Comparison of ENCODE assay signal across 29 mouse cellular contexts in the genomic region with DNA sequence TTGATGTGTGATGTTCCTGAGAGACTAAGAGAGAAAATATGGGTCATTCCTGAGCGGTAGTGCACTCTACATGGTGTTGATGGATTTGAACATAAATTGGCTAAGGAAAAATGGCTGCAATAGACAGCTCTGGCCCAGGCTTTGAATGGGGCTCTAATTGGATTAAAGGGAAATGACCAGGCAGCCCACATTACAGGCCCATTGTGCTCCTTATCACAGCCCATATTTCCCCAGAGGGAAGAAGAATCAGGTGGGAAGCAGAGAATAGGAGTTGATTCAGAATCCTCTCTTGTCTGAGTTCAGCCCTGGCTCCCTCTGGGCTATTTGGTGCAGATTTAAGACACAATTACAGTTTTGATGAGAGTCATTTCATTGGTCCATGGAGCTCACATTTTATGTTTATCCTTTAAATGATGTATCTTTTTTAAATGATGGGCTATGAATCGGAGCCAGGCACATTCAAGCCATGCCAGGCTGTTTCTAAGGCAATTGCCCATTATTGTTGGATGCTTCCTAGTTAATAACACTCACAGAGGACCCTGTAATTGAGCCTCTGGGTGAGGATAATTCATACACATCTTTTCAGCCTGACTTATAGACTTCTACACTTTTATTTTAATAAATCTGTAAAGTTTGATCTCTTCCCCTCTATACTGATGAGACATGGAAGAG.
A peak's percentile ranks its signal among the peaks of the same experiment; 100 is the strongest.
DNase-seq lines count a peak whose midpoint lies in the region; ATAC-seq lines count a peak whose summit lies in the region.
"Had no signal": no experiment of that assay in that cellular context is flagged by ENCODE, and none has a peak within 500 bp of the region (broad histone marks: within the 10 kb centered on the region; RNA-seq: fewer than 3 reads in every experiment).

No protein-coding gene starts in this region.

- peak; percentile 79 for ATAC-seq in hindbrain, embryonic 11.5 days (ENCODE audit: low FRiP score)
- peak; percentile 87 for ATAC-seq in neural tube, embryonic 12.5 days (ENCODE audit: low FRiP score, low read depth)
- ATAC-seq: activated CD4-positive, CD25-positive, alpha-beta regulatory T cell, adult 4 months; forebrain, embryonic 13.5 days; lung, postnatal 0 days had no signal

- H3K36me3 ChIP-seq in hindbrain, embryonic 11.5 days (ENCODE audit: control insufficient read depth, insufficient read depth, low read length) = no peaks in the 10 kb centered on the region
- no peaks in the 10 kb centered on the region for H3K36me3 ChIP-seq in hindbrain, embryonic 10.5 days
- no peaks in the 10 kb centered on the region for H3K36me3 ChIP-seq in neural tube, embryonic 12.5 days
- H3K36me3 ChIP-seq: embryonic facial prominence, embryonic 10.5 days; heart, embryonic 13.5 days; kidney, embryonic 15.5 days had no signal

- peak; percentile 3 for DNase-seq in embryo, embryonic 10 days (ENCODE audit: low spot score)
- DNase-seq in embryo, embryonic 11 days = no peak
- peak; percentile 24 for DNase-seq in hindbrain, embryonic 11.5 days (ENCODE audit: low spot score)
- DNase-seq in hindbrain, embryonic 10.5 days (ENCODE audit: low spot score) = no peak
- no peak for DNase-seq in neural tube, embryonic 10.5 days (ENCODE audit: extremely low spot score, low spot score)
- peak; percentile 63 for DNase-seq in retina, postnatal 1 day
- no peak for DNase-seq in layer of hippocampus, postnatal 14 days (ENCODE audit: low spot score in 2 of 2)
- DNase-seq: adrenal gland, adult 8-10 months; cerebellum, adult 2 months; cerebellum, postnatal 25 days; gastrocnemius, postnatal 25 days; heart, adult 2 months; heart, postnatal 14 days; kidney, adult 11 months; kidney, postnatal 36 days; layer of hippocampus, adult 9-11 months; left cerebral cortex, postnatal 4 days; liver; thymus, adult 18-20 months; thymus, postnatal 36 days had no signal

- no peaks in the 10 kb centered on the region for H3K9me3 ChIP-seq in hindbrain, embryonic 11.5 days (ENCODE audit: control insufficient read depth, low read length)
- no peaks in the 10 kb centered on the region for H3K9me3 ChIP-seq in hindbrain, embryonic 10.5 days
- no peaks in the 10 kb centered on the region for H3K9me3 ChIP-seq in neural tube, embryonic 12.5 days
- H3K9me3 ChIP-seq: embryonic facial prominence, embryonic 10.5 days; forebrain, embryonic 13.5 days; heart, embryonic 13.5 days; kidney, embryonic 15.5 days had no signal

- no peaks in the 10 kb centered on the region for H3K27me3 ChIP-seq in hindbrain, embryonic 11.5 days (ENCODE audit: control insufficient read depth, insufficient read depth, low read length)
- H3K27me3 ChIP-seq in hindbrain, embryonic 10.5 days (ENCODE audit: insufficient read depth, poor library complexity, severe bottlenecking) = no peaks in the 10 kb centered on the region
- H3K27me3 ChIP-seq in neural tube, embryonic 12.5 days (replicated peaks) = no peaks in the 10 kb centered on the region
- H3K27me3 ChIP-seq: forebrain, embryonic 13.5 days; heart, embryonic 13.5 days; kidney, embryonic 15.5 days had no signal

- H3K9ac ChIP-seq in hindbrain, embryonic 11.5 days (ENCODE audit: low read depth, low read length) = no peak overlapping the region
- H3K9ac ChIP-seq in neural tube, embryonic 12.5 days = no peak overlapping the region
- H3K9ac ChIP-seq: forebrain, embryonic 13.5 days; heart, embryonic 13.5 days; kidney, embryonic 15.5 days had no signal

- H3K4me3 ChIP-seq in hindbrain, embryonic 11.5 days (ENCODE audit: low read depth, low read length) = no peak overlapping the region
- no peak overlapping the region for H3K4me3 ChIP-seq in hindbrain, embryonic 10.5 days
- H3K4me3 ChIP-seq in neural tube, embryonic 12.5 days = no peak overlapping the region
- H3K4me3 ChIP-seq: embryonic facial prominence, embryonic 10.5 days; forebrain, embryonic 13.5 days; heart, adult 2 months; heart, embryonic 13.5 days; kidney, embryonic 15.5 days; left cerebral cortex, adult 2 months had no signal

- 74% methylated on average over 2 of the region's 2 CpGs for WGBS in hindbrain, embryonic 11.5 days
- 84% methylated on average over 2 of the region's 2 CpGs for WGBS in hindbrain, embryonic 10.5 days
- 55% methylated on average over 2 of the region's 2 CpGs for WGBS in neural tube, embryonic 12.5 days

- no peak overlapping the region for H3K4me2 ChIP-seq in hindbrain, embryonic 11.5 days (replicated peaks; ENCODE audit: low read depth, low read length)
- H3K4me2 ChIP-seq in neural tube, embryonic 12.5 days (replicated peaks) = no peak overlapping the region
- H3K4me2 ChIP-seq: forebrain, embryonic 13.5 days; heart, embryonic 13.5 days; kidney, embryonic 15.5 days had no signal

- H3K4me1 ChIP-seq in hindbrain, embryonic 11.5 days (replicated peaks; ENCODE audit: control insufficient read depth, insufficient read depth, low read length) = no peaks in the 10 kb centered on the region
- no peaks in the 10 kb centered on the region for H3K4me1 ChIP-seq in hindbrain, embryonic 10.5 days (replicated peaks)
- no peaks in the 10 kb centered on the region for H3K4me1 ChIP-seq in neural tube, embryonic 12.5 days
- H3K4me1 ChIP-seq: embryonic facial prominence, embryonic 10.5 days; forebrain, embryonic 13.5 days; heart, embryonic 13.5 days; kidney, embryonic 15.5 days had no signal

- no peak overlapping the region for H3K27ac ChIP-seq in hindbrain, embryonic 11.5 days (ENCODE audit: low read depth, low read length)
- no peak overlapping the region for H3K27ac ChIP-seq in hindbrain, embryonic 10.5 days
- no peak overlapping the region for H3K27ac ChIP-seq in neural tube, embryonic 12.5 days
- H3K27ac ChIP-seq: embryonic facial prominence, embryonic 10.5 days; forebrain, embryonic 13.5 days; heart, adult 2 months; heart, embryonic 13.5 days; kidney, embryonic 15.5 days; left cerebral cortex, adult 2 months; macrophage had no signal

Comparison
In these comparisons a context has a peak if more than half of its experiments do, and no peak if none do; other contexts are left out.
1. DNase-seq: peak in embryo, embryonic 10 days (single experiment), hindbrain, embryonic 11.5 days (single experiment) and retina, postnatal 1 day (single experiment); none in embryo, embryonic 11 days (single experiment), hindbrain, embryonic 10.5 days (single experiment), neural tube, embryonic 10.5 days (single experiment) and layer of hippocampus, postnatal 14 days (0 of 2).